Mouse (Mus musculus) embryo, embryonic 10.5 days (tissue): ENCODE measurements around the gene Rho.

ENCODE experiments used
- DNase-seq: peaks from one replicate; pipeline ENCODE4 v3.0.0-alpha.2; 2015; ENCODE audit warnings: low spot score

The Rho gene

DNA sequence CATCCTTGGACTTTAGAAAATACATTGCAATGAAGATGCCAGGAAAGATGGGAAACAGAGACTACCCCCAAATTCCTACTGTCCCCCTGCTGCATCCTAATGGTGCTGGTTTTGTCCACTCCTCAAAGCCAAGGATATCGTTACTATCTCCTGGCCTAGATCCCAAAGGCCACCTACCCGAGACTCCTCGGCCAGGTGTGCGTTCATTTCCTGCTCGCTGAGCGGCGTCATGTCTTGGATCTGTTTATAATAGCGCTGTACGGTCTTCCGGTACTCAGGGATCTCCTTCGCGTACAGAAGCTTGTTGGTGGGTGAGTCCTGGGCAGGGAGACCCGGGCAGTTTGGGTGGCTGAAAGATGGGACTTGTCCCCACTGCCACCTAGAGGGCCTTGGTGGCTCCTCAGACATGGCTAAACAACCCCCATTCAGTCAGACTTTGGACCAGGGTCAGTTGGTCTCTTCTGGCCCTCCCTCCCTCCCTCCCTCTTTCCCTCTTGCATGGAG lies 24.9 kb downstream of the Rho start:
- DNase-seq: no peak

DNA sequence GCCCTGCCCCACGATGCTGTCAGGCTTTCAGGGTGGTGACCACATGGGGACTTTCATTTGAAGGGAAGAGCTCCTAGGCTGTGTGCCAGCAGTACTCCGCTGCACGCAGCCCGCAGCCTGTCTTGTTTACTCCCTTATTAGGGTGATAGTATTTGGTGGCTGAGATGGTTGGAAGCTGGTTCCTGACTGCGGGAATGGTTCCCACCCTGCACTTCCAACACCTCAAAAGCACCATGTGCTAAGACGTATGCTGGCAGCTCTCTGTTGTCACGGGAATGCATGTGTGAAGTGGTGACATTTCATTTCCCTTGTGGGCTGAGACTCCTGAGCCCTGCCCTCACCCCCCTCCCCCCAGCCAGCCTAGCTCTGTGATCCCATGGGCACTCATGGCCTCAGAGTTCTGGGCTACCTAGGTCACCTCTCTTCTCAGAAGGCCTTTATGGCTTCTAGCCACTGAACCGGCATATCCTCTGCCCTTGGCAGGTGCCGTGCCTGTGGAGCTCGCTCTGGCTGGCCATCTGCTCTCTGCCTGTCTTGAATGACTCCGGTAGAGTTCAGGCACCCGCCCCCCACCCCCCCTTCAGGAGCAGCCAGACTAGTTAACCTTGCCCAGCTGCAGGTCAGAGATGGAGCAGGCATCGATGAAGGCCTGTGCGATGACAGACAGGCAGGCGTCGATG lies 25.5 kb downstream of the Rho start:
- peak; percentile 43 for DNase-seq

DNA sequence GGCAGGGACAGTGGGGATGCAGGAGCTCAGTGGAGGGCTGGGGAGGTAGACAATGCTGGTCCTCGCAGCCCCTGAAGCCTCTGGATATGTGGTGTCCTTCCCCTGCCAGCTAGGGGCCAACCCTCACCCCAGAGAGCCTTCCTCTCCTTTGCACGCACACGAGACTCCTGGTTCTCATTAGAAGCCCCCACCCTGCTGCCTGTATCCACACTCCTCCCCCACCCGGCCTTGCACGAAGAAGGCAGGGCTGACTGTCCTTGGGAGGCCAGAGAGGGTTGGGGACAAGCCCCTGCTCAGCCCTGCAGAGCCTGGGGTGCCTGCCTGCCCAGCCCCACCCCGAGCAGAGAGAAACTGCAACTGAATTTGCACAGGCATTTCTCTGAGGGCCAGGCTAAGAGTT lies 26.1 kb downstream of the Rho start:
- DNase-seq: no peak

DNA sequence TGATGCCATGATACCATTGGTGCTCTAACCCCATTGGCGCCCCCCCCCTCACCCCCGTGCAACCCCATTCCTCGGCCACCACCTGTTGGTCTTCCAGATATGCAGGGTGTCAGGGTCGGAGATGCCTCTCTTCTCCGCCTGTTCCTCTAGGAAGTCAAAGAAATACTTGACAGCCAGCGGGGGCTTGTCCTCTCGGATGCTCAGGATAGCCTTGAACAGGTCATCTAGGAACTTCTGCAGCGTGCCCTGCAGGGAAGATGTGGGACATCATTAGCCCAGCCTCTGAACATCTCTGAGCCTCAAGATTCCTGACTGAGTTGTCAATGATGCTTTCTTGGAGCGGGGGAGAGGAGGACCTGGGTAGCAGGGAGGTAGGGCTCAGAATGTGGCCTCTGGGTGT lies 26.9 kb downstream of the Rho start:
- no peak for DNase-seq

DNA sequence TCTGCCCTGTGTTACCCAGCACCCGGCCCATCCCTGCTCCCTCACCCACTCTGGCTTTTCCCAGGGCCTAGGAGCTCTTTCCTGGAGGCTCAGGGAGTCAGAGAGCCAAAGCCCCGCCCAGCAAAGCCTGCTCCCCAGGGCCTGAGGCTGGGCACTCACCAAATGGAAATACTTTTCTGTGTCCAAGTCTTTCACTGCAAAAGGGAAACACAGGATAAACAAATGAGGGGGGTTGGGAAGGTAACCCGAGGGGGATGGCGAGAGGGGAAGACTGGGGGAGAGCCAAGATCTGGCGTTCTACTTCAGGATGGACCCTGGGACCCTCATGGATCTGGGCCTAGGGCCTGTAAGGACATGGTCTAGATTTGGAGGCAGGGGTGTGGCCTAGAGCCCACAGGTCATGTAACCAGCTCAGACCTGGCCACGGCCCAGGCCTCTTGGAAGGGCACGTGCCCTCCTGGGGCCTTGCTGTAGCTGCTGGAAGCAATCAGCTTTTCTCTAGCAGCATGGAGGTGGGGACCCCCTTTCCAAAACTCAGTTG lies 27.7 kb downstream of the Rho start:
- DNase-seq: no peak

DNA sequence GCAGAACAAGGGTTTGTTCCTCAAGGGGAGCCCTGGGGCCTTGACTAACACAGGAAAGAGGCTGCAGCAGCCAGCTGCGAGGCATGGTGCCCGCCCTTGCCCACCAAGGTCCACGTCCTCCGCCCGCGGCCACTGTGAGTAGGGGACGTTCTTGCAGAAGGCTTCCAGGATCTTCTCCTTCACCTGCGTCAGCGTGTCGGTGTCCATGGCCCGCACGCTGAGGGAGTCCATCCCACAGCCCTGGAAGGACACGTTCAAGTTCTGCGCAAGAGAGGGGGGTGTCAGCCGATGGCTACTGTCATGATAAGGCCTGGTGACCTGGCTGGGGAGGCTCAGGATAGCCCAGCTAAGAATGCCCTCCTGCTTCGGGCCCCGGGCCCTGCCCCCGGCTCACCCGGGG lies 28.8 kb downstream of the Rho start:
- DNase-seq: no peak

DNA sequence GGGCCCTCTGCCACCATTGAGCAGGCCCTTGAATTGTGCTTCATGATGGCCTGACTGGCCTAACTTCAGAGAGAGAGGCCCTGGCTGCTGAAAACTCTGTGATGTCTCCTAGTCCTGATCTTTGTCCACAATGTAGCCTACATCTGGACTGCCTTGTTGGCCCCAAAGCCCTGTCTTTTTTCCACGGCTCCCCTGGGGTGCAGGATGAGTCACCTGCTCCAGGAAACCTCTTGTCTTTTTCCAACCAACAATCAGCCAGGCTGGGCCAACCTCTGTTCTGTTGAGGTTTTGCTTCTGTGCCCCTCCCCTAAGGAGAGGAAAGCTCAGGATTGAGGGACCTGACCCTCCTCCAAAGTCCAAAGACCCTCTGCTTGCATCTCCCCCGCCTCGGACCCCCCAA lies 30.2 kb downstream of the Rho start:
- DNase-seq: no peak

DNA sequence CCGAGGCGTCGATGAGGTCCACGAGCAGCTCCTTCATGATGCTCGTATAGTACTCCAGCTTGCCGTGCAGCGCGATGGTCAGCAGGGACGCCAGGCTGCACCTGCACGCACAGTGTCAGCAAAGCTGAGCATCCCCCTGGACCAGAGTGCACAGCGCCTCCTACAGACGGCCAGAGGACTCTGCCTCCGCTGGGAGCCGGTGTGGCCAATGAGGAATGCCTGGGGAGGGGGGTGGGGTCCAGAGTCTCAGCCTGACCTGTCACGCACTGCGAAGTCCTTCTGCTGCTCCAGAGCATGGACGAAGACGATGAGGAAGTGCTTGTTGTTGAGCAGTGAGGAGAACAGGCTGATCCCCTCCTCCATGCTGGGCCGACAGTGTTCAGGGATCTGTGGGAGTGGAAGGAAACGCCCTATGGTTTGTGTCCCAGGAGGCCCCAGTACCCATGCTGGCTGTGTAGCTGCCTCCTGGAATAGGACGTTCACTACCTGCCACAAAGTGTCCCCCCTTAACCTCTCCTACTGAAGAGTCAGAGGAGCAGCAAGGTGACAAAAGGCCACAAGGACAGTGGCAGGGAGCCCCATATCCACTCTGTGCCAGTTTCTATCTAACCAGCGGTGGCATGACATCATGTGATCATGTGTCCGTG lies 31.0 kb downstream of the Rho start:
- DNase-seq: peak; percentile 70

DNA sequence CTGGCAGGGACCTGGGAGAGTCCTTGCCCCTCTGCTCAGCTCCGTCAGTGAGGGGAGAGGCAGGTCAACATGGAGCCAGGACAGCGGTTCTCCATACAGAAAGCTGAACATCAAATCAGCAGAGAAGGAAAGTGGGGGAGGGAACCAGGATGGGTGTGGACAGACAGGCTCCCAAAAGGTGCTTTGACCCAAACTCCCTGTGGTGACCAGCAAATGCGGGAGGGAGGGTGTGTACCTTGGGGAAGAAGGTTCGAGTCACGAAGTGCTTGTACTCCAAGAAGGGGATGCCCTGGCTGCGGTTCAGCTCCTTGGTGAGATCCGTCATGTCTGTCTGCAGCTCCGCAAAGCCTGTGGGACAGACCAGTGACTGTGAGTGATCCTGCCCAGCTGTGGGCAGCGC lies 32.1 kb downstream of the Rho start:
- DNase-seq: no peak

DNA sequence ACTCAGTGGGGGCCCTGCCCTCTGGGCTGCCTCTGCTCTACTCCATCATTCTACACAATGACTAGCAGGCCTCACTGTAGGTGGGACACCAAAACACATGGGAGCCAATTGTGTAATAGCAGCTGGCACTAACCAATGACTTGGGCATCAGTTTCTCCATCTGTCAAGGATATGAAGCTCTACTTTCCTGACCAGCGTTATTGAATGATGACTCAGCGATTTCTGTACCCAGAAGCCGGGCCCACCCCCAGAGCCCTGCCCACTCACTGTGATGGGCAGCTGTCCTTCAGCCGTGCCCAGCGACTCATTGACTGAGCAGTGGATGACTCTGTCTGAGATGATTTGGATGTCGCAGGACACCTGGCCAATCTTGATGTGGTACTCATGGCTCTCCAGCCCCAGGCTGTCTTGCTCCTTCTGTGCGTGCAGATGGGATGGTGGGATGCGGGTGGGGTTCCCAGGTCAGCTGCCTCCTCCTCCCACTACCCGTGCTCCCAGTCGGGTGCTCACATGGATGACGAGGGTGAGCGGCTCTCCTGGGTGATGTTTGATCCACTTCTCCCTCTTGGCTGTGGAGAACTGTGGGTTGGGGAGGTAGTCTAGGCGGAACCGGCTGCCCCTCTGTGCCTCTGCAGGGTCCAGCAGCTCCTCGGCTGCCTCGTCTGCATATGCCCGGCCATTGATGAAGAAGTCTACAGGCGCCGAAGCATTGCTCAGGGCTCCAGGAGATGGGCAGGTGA lies 34.8 kb downstream of the Rho start:
- no peak for DNase-seq

DNA sequence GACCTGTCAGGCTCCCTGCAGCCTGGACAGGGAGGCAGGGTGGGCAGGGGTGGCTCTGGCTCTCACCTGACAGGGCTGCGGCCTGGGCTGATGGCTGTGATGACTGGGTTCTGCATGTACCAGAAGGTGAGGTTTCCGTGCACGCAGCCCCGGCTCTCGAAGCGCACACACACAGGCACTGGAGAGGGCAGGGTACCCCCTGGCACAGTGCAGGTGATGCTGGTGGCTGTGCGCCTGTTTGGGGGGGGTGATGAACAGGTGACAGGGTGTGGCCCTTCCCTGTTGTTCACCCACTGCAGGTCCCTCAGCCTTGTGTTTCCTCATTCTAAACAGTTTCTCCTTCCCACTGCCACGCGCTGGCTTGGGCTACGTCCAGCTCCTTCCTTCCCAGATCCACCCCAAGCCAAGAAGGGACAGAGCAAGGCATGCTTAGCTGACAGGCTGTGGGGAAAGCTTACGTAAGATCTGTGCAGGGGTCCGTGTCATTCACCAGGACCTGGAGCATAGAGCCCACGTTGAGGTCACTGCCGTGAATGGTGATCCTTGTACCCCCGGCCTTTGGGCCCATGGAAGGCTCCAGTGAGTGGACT lies 35.8 kb downstream of the Rho start:
- DNase-seq: no peak

DNA sequence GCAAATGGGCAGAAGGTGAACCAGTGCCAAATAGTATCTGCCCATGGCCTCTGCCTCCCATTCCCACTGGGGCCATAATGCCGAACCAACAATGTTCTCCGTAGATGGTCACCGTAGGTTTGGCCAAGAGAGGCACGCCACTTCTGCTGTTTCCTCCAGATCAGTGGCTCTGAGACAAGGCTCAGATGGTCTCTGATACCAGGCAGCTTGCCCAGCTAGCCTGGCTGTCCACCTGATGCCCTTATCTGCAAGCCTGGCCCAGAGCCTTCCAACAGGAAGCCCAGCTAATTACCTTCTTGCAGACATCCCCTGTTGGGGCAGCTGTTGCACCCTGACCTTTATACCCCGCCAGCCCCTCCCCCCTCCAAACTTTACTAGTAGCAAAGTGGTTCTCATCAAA lies 36.5 kb downstream of the Rho start:
- no peak for DNase-seq

DNA sequence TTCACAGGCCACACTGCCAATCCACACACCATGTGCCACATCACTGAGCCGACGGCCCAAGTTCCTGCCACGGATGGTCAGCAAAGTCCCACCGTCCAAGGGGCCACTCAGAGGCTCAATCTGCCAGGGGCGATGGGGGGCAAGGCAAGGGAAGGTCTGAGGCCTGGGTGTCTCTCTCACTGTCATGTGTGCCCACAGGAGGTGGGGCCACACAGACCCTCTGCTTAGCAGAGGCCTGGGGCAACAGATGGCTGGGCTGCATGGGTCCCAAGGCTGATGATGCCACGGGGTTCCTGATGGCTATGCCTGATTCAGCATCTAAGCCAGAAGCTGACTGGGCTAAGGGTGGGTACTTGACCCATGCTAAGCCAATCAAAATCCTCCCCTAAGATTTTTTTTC lies 37.2 kb downstream of the Rho start:
- DNase-seq: no peak

DNA sequence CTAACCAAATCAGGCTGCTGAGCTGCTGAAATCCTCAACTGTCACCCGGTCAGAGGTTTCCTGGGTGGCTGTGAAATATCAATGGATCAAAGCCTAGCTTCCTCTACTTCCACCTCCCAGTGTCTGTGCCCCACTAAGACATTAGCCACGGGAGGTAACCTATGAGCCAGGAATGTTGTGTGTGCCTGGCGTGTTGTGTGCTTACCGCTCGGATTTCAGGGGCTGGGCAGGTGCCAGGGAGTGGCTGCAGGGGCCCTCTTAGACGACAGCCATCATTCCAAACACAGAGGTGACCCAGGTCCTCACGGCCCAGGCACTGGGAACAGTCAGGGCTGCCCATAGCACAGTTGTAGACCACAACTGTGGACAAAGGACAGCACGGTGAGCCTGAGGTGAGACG lies 37.6 kb downstream of the Rho start:
- no peak for DNase-seq

DNA sequence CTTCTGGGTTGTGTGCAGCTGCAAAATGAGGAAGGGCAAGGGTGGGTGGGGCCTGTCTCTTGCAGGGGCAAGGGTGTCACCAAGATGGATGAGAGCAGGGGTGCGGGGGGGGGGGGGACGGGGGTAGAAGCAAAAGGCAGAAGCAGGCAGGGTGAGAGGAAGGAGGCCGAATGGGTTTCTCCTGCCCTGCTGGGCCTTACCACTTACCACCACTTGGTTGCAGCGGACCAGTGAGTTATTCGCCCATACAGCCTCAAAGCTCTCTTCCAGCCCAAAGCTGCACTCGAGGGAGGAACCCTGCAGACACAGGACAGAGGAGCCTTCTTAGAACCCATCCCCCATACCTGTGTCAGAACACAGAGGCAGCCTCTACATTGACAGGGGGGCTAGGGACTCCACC lies 38.4 kb downstream of the Rho start:
- DNase-seq: no peak

DNA sequence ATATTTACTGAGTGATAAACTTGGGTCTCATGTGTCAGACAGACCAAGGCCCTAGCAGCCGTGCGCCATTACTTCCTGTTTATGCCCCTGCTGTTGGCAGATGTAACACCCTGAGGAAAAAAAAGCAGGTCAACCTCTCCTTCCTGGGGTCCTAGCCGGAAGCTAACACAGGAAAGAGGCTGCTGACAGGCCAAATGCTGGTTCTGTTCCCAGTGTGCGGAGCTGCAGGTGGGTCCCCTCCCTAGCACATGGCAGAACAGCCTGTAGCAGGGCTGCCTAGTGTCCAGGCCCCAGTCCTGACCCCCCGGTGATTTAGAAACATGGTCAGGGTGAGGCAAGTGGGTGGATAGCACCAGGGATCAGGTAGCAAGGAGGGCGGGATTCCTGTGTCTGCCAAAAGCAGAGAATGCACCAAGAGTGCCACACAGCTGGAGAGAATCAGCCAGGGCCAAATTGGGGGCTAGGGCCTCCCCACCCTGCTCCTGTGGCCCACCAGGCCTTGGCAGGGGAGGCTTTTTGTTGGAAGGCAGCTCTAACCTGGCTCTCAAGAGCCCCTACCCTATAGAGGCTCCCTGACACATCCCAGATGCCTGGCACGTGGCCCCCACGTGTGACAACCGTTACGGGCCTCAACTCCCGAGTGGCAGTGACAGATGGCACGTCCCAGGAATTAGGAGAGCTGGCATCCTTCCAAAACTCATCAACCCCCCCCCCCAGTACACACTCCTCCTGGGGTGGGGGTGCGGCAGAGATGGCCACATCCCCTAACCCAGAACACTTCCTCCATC lies 39.9 kb downstream of the Rho start:
- DNase-seq: no peak

DNA sequence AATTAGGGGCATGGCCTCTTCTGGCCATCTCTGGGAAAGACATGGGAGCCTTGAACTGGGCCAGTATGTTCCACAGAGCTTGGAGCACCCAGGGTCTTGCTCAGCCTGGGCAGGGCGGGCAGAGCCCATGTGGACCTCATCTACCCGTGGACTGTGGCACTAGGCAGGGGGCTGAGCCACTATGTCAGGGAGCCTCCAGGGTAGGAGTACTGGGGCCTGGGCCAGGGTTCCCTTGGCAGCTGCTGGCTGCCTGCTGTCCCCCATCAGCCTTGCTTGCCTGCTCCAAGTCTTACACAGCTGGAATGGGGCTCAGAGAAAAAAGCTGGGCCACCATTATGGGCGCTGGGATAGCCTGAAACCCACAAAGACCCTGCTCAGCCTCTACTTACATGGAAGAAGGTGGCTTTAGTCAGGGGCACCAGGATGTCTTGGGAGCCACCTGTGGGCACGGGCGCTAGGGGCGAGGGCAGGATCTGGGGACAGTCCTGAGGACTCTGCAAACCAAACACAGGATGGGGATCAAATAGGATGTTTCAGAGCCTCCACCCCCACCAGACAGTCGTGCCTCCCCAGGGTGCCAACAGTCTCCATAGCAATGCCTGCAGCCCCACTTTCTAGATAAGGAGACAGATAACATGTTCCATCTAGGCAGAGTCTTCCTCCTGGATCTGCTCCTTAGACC lies 40.7 kb downstream of the Rho start:
- DNase-seq: no peak

DNA sequence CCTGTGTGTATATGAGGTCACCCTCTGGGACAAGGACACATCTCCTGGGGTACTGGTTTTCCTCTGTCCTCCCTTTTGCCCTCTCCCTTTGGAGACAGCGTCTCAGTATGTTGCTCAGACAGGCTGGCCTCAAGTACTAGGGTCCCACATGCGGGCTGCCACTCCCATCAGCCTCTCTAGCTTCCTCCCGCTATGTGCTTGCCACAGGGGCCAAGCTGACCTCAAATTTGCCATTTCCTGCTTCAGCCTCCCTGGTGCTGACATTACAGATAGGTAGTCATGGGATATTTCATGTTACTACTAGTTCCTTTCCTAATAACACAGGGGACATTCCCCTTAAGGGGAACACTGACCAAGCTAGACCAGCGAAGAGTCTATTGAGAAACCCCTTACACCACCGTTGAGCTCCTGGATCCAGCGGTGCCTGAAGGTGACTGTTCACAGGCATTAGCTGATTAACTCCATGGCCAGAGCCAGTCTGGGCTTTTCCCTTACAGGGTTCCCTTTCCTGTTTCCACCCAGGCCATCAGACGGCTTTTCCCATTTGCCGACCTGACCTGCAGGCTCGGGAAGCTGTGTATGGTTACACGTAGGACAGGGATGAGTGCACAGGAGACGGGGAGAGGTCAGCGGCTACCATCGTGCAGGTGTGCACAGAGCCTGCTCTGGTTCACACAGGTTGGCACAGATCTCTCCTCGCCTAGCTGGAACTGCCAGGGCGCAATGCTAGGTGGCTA lies 41.8 kb downstream of the Rho start:
- DNase-seq: no peak

DNA sequence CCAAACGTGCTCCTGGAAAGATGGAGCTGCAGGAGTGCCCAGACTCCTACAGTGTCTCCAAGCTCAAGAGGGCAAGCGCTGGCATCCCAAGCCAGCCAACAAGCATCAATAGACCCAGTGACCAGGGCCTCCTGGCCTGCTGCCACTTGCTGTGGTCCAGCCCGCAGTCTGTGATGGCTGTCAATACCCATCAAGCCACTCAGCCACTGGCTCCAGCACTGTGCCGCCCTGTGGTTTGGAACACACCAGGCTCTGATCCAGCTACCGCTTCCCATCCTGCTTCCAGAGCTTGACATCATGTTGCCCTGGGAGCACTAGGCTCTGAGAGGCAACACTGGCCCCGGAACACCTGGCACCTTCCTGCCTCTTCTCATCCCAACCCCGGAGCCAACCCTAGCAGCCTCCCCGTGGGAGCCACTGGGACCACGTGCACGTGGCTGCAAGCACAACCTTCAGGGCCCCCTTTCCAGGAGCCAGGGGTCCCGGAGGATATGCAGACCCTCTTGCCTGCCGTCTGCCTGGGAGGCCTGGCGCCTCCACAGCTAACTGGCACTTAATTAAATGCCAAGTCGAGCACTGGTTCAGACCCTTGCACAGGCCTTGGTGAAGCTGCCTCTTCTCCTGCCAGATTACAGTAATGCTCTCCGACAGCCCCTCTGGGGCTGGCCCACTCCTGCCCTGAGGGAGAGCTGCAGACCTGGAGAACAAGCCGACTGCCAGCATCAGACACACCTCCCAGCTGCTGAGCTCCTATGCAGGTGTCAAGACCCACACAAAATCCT lies 42.5 kb downstream of the Rho start:
- DNase-seq: no peak

DNA sequence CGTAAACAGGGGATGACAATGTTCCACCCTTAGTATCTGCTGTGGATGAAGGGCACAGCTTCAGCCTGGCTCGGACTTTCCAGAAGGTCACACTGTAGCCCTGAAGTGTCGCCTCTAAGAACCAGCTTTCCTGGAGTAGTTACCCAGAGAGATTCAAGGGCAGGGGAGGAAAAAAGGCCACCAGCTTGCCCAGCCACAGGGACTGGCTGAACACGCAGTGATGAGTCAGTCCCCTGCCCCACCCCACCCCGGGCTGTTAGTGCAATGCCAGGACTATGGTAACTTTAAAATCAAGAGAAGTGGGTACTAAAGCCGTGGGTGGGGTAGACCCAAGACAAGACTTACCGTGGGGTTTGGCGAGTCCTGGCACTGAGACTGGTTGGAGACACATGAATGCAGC lies 44.1 kb downstream of the Rho start:
- no peak for DNase-seq
